Mouse (Mus musculus) megakaryocyte-erythroid progenitor cell, adult 5-6 weeks (primary cell): ENCODE results near the gene Pigs. TPM values are rescaled to one million over a fixed set of nuclear protein-coding genes. Genes with fewer than 3 reads are reported as not detected.

Source experiments
- ATAC-seq: replicated peaks from 2 replicates; pipeline ENCODE4 v1.8.0; 2016; ENCODE audit warnings: mild to moderate bottlenecking, inconsistent platforms; ENCODE audit not compliant: severe bottlenecking, poor library complexity, low FRiP score, low TSS enrichment
- total RNA-seq, 2 experiments: library from RNA; stranded (forward) in 1 of 2; stranded (reverse) in 1 of 2; fragments of 200-1000, 215-1000 nt in 1 of 2; fragments of >200 nt in 1 of 2; fragmentation: Nextera tagmentation in 1 of 2; gene quantifications; 2 replicates each; pipeline ENCODE4 v1.2.3; 2014 to 2017

Pigs gene
- total RNA-seq, 2 experiments from 2014 or later = 10.4 to 44.5 TPM

- ATAC-seq = no peak
Measured at GRCm38 (mm10) chr11:78358330-78359007, 30.3 kb downstream of the Pigs start.

DNA sequence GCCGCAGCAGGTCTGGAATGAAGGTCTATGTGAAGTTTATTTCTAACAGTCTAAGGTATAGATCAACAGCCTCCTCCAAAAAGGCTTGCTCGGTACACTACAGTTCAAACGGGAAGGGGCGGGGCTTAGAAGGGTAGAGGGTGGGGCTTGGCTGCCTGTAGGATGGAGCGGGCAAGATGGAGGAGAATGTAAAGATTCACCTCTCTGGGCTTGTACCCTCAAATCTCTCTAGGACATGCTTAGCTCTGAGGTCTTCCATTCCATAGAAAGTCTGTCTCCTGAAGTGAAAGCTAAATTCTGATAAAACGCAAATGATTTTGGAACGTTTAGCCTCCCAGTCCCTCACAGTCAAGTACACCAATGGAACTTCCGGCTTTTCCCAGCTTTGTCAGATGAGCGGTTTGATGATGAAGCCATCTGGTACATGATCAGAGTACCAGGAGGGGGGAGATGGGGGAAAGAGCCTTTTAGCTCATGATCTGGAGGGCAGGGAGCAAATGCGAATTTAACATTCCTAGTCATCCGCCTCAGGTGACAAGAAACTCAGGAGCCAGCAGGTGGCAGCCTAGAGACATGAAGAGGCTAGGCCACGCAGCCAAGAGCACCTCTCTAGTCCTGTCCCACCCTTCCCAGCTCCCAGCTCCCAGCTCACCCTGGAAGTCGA, 32.0 kb downstream of the Pigs start:
- peak; percentile 74 for ATAC-seq

DNA sequence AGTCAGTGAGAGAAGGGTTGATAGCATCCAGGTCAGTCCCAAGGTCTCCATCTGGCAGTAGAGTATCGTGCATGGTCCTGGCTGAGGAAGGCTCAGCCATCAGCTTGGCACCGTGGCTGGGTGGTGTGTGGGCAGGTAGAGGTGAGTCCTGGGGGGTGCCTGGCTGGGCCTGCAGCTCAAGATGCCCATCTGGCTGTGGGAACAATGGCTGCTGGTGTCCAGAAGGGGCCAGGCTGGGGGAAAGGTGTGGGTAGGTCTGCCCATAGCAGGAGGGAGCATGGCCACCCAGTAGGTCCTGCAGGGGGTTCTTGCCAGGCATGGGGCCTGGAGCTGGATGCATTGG, 32.5 kb downstream of the Pigs start:
- ATAC-seq = 0 out of 2 replicates have a peak, but pooled peaks have one; percentile 2

- ATAC-seq = no peak
Measured at GRCm38 (mm10) chr11:78363309-78364007, 35.2 kb downstream of the Pigs start.

DNA sequence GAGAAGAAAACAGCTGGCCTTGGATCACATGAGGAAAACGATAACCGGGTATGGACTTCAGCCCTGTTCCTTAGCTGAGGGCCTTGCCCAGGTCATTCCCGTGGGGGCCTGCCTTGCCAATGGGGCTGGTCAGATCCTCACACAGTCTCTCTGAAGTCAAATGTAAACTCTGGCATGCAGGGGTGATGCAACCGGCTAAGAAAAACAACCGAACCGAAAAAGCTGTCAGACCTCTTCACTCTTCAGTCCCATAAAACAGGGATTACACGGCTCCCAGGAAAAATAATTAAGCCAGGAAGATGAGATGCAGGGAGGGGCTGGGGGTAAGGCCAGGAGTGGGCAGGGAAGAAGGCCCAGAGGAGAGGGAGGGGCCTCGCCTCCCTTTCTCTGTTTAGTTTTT, 35.9 kb downstream of the Pigs start:
- ATAC-seq = no peak

DNA sequence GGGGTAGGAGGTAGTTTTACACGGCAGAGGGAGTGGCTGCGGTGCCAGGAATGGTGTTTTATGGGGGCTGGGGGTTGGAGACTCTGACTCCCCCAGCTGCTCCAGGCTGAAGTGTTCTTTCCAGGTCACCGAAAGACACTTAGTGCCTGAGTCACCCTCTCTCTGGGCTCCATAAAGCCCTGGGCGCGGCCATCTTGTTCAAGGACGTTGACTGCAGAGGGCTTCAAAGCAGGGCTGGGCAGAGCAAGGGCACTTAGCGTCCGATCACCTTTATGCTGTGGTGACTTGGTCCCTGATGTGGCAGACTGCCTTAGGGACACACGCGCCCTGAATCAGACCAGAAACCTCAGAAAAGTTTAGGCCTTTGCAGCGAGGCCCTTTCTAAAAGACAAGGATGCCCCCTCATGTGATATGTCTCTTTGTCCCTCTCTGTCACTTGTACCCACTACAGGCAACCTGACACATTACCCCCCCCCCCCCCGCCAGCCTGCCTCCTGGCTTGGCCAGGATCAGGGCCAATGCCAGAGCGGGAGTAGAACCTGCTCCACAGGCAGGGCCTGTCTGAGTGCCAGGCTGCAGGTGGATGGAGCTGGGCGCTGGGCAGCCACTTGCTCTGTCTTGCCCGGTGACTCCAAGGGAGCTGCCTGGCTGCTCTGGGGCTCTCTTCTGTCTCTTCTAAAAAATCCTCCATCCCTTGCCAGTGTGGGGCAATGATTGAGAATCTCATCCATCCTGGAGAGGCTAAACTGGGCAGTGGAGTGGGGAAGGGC, 39.4 kb downstream of the Pigs start:
- no peak for ATAC-seq

- no peak for ATAC-seq
Measured at GRCm38 (mm10) chr11:78370389-78370788, 42.2 kb downstream of the Pigs start.

- no peak for ATAC-seq
Measured at GRCm38 (mm10) chr11:78371711-78372110, 43.5 kb downstream of the Pigs start.

DNA sequence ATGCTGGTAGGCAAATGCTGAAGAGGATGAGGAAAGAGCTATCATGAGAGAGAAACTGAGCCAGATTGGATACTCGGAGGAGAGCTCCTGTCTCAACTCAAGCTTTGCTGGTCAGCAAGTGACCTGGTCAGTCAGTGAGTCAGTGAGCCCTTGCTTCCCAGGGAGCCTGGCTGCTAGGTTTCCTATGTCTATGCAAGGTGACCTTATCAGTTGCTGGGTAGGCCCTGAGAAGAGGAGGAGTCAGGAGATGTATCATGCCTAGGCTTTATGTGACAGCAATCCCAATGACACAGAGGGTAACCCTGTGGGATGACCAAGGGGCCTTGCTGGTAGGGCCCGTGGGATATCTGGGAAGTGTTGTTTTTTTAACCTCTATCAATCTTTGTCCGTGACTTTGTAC, 44.0 kb downstream of the Pigs start:
- ATAC-seq = no peak

DNA sequence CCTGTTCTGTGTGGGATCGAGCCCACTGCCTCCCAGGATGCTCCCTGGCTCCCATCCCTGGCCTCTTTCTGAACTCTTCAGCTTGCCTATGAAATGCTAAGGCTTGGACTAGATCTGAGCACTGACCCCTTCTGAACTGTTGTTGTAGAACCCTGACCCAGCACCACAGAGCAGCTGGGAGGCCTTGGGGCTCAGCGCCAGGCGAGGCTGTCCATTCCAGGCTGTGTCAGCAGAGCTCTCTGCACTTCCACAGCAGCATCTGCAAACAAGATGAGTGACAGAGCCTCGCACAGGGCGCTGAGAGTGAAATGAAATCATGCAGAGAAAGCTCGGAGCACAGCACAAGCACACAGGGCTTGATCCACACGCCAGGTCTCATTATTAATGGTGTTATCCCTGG, 44.4 kb downstream of the Pigs start:
- no peak for ATAC-seq

- no peak for ATAC-seq
Measured at GRCm38 (mm10) chr11:78374147-78374546, 45.9 kb downstream of the Pigs start.

DNA sequence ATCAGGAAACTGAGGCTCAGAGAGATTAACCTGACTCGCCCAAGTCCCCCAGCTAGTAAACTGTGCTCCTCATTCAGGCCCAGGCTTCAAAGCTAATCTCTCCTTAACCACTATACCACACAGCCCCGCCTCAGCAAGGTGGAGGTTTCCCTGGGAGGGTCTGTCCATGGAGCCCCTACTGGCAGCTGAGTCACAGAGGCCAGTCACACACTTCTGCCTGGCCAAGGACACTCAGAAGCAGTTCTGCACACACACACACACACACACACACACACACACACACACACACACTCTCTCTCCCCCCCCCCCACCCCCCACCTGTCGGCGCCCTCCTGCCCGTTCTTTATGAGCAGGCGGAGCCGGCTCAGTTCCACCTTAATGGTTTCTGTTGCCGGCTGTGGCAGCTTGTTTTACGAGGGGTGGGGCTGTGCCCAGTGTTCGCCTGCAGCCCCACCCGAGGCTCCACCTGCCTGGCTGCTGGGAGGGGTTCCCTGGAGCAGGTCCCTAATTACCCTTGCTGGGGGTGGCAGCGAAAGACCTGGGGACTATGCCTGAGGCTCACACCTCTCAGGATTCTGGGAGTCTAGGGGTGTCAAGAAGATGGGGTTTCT, 49.4 kb downstream of the Pigs start:
- no peak for ATAC-seq

DNA sequence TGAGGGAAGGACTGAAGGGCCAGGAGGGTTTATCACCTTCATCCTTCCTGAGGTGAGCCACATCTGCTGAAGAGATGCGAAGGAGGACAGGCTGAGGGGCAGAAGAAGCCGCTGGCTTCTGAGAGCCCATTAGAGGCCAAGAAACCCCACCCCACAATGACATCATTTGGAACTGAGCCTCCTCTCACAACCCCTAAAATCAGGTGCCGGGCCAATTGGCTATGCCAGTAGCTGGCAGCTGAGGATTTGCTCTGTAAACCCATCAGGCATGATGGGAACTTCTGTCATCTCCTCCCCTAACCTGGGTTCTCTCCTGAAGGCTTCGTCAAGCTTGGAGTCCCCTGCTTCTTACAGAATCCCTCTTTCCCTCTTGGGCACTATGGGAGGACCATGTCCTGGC, 52.1 kb downstream of the Pigs start:
- ATAC-seq = no peak

DNA sequence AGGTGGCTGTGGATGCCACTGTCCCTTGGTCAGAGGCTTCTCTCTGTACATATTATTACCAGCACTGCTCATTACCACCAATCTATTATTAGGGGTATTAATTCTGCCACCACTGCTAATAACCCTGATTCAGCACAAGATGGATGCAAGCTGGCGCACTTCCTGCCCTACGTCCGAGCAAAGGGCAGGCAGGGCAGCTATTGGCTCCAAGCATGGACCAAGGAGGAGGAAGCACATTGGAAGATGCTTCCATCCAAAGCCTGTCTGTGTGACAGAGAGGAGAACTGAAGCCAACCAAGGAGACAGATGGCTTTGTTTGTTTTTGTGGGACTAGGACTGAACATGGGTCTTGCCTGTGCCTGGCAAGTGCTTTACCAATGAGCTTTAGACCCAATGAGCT, 52.8 kb downstream of the Pigs start:
- ATAC-seq = no peak

DNA sequence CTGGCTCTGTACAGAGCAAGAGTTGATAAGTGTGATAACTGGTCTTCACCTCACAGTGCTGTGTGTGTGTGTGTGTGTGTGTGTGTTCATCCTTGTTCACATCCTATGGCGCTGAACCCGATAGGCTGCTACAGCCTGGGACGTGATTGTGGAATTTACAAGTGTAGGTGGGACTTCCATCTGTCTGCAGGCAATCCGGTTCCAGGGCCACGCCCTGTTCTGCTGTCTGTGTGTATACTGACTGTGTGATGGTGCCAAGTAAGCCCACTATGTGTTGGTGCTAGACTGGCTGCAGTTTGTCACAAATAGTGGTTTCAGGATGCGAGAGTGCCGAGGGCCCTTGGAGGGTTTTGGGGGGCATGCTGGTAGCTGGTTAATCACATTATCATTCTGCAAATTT, 54.1 kb downstream of the Pigs start:
- no peak for ATAC-seq

- no peak for ATAC-seq
Measured at GRCm38 (mm10) chr11:78382701-78383100, 54.5 kb downstream of the Pigs start.

DNA sequence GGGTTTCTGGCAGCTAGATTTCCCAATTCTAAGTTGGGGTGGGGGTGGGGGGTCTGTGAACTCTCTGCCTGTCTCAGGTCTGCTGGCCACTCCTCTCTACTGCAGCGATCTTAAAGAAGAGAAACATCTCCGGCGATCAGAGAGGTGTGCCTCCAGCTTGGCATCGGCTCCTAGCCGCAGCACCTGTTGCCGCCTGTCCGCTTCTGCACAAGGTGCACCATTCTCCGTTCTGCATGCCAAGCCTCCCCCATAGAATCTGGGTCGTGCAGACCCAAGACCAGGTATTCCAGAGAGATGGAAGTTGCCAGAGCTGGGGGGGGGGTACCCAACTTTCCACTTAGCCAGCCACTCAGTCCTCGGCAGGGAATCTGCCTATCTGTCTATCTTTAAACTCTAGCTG, 57.6 kb downstream of the Pigs start:
- ATAC-seq = no peak

- ATAC-seq = no peak
Measured at GRCm38 (mm10) chr11:78386508-78387043, 58.4 kb downstream of the Pigs start, which contains the start of gene Foxn1. Foxn1 (minus strand) TSS chr11:78386558.
